Mouse (Mus musculus) testis, adult 2 months (tissue): ENCODE measurements around the gene Srl. TPM values are rescaled to one million over a fixed set of nuclear protein-coding genes. Genes with fewer than 3 reads are reported as not detected.

ENCODE experiments used
- H3K27ac ChIP-seq: fragments of 200-500 bp; 2 replicates; pipeline ENCODE4 v1.5.1; 2012; ENCODE audit warnings: low read depth, low read length; ENCODE audit not compliant: control insufficient read depth, insufficient read depth
- H3K27me3 ChIP-seq: fragments of 200-500 bp; 2 replicates; pipeline ENCODE4 v1.6.1; 2012; ENCODE audit warnings: mild to moderate bottlenecking, low read length, moderate library complexity; ENCODE audit not compliant: control insufficient read depth, insufficient read depth
- H3K36me3 ChIP-seq: fragments of 200-500 bp; 2 replicates; pipeline ENCODE4 v1.6.1; 2012; ENCODE audit warnings: mild to moderate bottlenecking, low read length; ENCODE audit not compliant: control insufficient read depth, insufficient read depth
- H3K4me1 ChIP-seq: fragments of 200-500 bp; 2 replicates; pipeline ENCODE4 v1.6.1; 2012; ENCODE audit warnings: low read length; ENCODE audit not compliant: control insufficient read depth, insufficient read depth
- H3K4me3 ChIP-seq: fragments of 200-500 bp; 2 replicates; pipeline ENCODE4 v1.5.1; 2012; ENCODE audit warnings: low read depth, mild to moderate bottlenecking, low read length, moderate library complexity, mixed read lengths; ENCODE audit not compliant: control insufficient read depth
- CTCF ChIP-seq: fragments of 200-500 bp; IDR thresholded peaks from 2 replicates; pipeline ENCODE4 v1.5.1; 2012; ENCODE audit warnings: low read depth, mild to moderate bottlenecking, inconsistent platforms, low read length, moderate library complexity; ENCODE audit not compliant: control insufficient read depth, insufficient read depth, insufficient replicate concordance
- POLR2A ChIP-seq: fragments of 200-500 bp; IDR thresholded peaks from 2 replicates; pipeline ENCODE4 v1.6.1; 2012; ENCODE audit warnings: low read depth, mild to moderate bottlenecking, inconsistent platforms, low read length, moderate library complexity; ENCODE audit not compliant: control insufficient read depth
- polyA plus RNA-seq: library from polyadenylated mRNA; depleted of rRNA; stranded (reverse); fragments of >200 nt; gene quantifications from 2 replicates; pipeline ENCODE4 v1.2.3, GENCODE M21; 2012

Gene Srl
- polyA plus RNA-seq, 1 experiment = 6.1 TPM

DNA sequence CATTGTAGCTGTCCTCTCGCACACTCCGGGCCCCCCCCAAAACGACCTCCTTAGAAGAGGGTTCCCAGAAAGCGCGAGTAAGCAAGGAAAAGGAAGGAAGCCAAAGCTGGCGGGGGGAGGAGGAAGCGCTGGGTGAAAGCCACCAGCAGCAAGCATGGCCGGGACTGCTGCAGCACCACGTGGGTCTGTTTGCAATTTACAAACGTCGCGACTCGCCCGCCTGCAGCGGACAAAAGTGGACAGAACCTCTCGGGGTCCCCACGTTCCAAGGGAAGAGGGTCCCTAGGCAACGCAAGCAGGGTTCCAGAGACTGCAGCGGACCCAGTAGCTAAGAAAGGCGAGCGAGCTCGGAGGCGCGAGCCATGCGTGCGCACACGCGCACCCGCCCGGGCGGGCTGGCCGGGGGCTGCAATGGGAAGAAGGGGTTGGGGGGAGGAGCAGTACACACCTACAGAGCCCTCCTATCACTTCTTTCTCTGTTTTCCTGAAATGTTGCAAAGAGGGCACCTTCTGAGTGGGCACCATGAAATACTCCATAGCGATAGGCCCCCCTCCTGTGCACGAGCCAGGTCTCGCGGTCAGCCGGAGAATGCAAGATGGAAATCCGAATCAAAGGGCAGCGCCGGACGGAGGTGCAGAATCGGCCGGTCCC is 17.5 kb upstream of the Srl start:
- no peak for TF ChIP-seq CTCF
- peak; percentile 32; the same call in 1 of the 2 replicates for TF ChIP-seq POLR2A
- no peaks in the 10 kb centered on the region for H3K27me3 ChIP-seq
- H3K36me3 ChIP-seq = no peaks in the 10 kb centered on the region
- H3K27ac ChIP-seq = peak overlapping the region; percentile 91
- peak overlapping the region; percentile 92 for H3K4me3 ChIP-seq
- H3K4me1 ChIP-seq = peaks cover 16% of the 10 kb centered on the region

DNA sequence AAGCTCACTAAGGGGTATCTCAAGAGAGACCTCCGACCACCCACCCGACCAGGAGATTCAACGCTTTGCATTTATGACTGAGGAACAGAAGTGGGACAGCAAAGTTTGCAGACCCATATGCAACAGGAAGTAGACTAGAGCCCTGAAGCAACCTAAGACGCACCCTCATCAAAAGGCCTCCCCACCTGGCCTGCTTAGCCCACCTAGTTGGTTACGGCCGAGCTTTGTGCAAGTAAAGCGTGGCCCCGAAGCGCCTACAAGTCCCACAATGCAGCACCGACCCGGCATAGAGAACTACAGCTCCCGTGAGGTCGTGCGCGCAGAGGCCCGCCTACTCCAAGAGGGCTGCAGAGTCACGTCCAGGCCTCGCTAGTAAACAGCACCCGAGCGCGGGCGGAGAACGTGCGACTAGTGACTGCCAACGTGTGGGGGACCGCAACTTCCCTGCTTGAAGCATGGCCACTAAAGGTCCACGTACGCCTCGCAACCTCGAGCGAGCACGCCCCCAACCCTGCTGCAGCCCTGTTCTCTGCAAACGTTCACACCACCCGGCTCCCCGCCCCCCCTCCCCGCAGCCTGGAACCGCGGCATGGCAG is 16.9 kb upstream of the Srl start:
- peak overlapping the region; percentile 92 for H3K4me3 ChIP-seq
- peaks cover 16% of the 10 kb centered on the region for H3K4me1 ChIP-seq
- TF ChIP-seq POLR2A (peak; percentile 83), CTCF (no peak)
- no peaks in the 10 kb centered on the region for H3K27me3 ChIP-seq
- H3K36me3 ChIP-seq = no peaks in the 10 kb centered on the region
- H3K27ac ChIP-seq = peak overlapping the region; percentile 91

DNA sequence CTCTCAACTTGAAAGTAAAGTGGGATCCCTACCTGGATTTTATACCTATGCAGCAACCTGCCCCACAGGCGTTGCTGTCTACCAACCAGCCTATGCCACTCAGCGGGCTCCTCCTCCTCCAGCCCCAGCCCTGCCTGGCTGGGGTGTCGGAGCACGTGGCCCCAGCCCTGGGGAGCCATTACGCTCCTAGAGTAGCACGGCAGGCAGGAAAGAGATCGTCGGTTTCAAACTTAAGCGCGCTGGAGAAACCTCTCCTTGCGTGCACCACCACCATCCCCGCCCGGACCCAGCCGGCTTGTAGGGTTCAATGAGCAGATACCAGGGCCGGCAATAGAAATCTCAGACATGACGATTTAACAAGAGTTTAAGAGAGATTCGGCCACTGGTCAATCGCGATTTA is 16.3 kb upstream of the Srl start:
- no peak for TF ChIP-seq CTCF
- no peak for TF ChIP-seq POLR2A
- Histone ChIP-seq H3K4me3 (peak overlapping the region; percentile 92), H3K4me1 (peaks cover 16% of the 10 kb centered on the region), H3K27ac (no peak overlapping the region), H3K36me3 (no peaks in the 10 kb centered on the region), H3K27me3 (no peaks in the 10 kb centered on the region)

DNA sequence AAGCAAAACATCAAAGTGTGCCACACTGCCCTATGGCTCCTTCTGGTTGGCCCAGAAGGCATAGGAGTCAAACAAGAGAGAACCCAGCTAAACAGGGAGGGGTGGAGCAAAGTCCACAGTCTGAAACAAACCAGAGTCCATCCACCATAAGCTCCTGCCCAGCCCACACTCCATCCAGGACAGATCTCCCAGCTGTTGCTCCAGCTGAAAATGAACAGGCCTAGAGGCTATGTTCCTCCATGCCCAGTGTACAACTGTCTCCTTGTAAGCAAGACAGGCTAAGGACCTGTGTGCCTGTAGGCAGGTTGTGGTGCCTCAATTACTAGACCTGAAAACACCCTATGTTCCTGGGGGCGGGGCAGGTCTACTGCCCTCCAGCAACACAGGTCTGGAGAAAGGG is 15.5 kb upstream of the Srl start:
- Histone ChIP-seq H3K27me3 (no peaks in the 10 kb centered on the region), H3K4me1 (peaks cover 16% of the 10 kb centered on the region), H3K36me3 (no peaks in the 10 kb centered on the region), H3K27ac (no peak overlapping the region), H3K4me3 (no peak overlapping the region)
- TF ChIP-seq POLR2A (no peak), CTCF (no peak)

DNA sequence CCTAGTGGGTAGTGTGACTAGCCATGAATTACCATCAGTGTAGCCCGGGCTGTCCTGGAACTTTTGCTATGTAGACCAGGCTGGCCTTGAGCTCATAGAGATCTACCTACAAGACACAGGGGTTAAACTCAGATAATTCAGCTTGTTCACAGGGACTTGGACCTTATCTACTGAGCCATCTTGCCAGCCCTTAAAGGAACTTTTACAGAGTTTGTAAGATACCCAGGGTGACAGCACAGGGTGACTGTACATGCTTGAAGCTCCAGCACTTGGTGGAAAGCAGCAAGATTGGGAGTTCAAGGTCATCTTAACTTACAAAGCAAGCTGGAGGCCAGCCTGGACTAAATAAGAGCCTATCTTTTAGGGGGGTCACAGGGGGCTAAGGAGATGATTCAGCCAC is 13.9 kb upstream of the Srl start:
- peaks cover 15% of the 10 kb centered on the region for H3K4me1 ChIP-seq

DNA sequence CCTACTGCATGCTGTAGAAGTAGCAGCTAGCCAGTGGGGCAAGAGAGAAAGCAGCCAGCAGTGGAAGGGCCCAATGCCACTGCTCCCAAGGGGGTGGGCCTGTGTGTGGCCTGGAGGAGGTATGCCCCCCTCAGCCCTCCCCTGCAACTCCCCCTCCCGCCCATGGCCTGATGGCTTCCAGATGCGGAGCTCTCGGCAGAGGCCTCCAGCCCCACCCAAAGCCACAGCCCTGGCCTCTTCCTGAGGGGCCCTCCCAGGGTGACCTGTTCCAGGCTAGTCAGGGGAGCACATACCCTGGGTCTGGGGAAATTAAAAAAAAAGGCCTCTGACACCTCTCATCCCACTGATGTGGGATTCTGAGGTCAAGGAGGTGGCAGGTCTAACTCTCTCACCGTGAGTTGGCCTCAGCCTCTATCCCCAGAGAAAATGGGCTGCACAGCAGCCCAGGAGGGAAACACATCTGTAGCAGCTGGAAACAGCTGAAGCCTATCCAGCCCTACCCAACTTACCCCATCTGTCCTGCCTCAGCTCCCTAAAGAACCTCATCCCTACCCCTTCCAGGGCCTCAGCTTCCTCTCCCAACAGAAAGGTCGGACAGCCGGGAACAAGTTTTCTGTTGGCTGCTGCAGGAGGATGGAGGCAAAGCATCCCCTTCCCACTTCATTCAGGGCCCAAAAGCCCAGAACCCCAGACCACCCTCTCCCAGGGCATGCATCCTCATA is 11.4 kb upstream of the Srl start:
- no peaks in the 10 kb centered on the region for H3K27me3 ChIP-seq
- H3K36me3 ChIP-seq = no peaks in the 10 kb centered on the region
- TF ChIP-seq CTCF = no peak
- TF ChIP-seq POLR2A = no peak
- peaks cover 2% of the 10 kb centered on the region for H3K4me1 ChIP-seq
- H3K27ac ChIP-seq = no peak overlapping the region
- H3K4me3 ChIP-seq = no peak overlapping the region

More for the DNA sequence above, 13.9 kb upstream of the Srl start:
- TF ChIP-seq CTCF (no peak), POLR2A (no peak)
- H3K27me3 ChIP-seq = no peaks in the 10 kb centered on the region
- no peak overlapping the region for H3K4me3 ChIP-seq
- H3K27ac ChIP-seq = no peak overlapping the region
- no peaks in the 10 kb centered on the region for H3K36me3 ChIP-seq

DNA sequence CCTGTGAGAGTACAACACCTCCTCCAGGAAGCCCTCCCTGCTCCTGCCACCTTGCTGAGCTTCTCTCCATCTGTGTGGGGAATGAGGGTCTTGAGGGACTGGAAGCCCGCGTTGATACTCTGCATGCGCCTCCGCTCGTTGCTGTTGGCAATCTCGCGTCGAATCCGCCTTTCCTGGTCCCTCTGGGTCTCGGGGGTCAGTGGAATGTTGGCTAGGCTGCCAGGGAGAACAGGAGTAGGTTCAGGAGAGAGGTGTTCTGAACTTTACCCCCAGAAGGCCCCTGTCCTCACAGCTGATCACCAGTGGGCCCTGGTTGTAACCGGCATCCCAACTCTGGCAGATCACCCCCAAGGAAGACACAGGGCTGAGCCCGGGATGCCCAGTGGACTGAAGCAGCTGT is 10.3 kb upstream of the Srl start:
- Histone ChIP-seq H3K4me1 (no peaks in the 10 kb centered on the region; the same call in 1 of the 2 replicates), H3K27ac (no peak overlapping the region), H3K4me3 (no peak overlapping the region), H3K27me3 (no peaks in the 10 kb centered on the region), H3K36me3 (no peaks in the 10 kb centered on the region)
- no peak for TF ChIP-seq POLR2A
- no peak for TF ChIP-seq CTCF
